Mouse (Mus musculus): Measurements from ENCODE around the gene Rbm39.

DNA sequence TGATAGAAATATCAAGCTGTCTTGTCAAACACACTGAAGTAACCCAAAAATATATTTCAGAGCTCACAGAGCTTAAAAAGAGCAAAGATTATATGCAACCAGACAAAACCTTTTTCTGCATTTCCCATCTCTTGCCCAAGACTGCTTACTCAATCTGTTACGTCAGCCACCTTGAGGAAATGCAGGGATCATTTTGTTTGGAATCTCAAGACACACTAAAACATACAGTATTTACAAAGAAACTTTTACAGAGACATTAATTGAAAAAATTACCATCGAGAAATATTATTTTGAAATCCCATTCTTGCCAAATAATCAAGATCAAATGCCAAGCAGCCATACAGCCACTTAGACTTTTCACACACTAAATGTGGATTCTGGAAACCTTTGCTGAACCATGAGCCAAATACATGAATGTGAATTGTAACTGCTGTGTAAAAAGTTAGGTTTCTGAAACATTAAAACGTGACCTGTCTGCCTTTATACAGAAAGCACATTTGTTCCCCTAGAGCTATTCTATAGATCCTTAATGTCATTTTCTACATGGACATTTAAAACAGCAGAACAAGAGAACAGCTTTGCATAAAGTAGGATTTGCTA lies 32.6 kb downstream of the Rbm39 start:
- TF ChIP-seq CTCF (IDR thresholded peaks at IDR 0.05; ENCODE audit: low read depth, low read length) (no peak), POLR2A (IDR thresholded peaks at IDR 0.05; ENCODE audit: borderline replicate concordance, low read depth, low read length) (no peak)

Data from bone marrow macrophage, adult 2 months (primary cell).